Mouse (Mus musculus): ENCODE results near the gene Gimap9.

DNA sequence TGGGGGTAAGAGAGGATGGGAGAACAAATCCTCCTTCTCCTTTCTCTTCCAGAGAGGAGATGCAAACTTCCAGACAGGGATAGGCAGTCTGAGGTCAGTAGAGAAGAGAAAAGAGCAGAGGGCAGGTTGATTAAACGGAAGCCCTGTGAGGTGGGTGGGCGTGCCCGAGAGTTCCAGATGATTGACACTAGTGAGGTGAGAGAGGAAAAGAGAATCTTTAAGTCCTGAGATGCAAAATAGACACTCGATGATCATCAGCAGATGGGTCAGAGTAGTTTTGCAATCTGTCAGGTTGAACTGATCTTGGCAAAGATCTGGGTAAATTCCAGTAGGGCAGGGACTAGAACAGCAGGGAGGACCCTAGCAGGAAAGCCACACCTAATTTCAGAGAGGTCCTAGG is 11.2 kb upstream of the Gimap9 start:
- TF ChIP-seq CTCF (IDR thresholded peaks at IDR 0.05; ENCODE audit: extremely low read depth, insufficient read depth, insufficient read length, insufficient replicate concordance) (no peak), POLR2A (IDR thresholded peaks at IDR 0.05; ENCODE audit: low read depth, low read length) (no peak)

Data from spleen, adult 2 months (tissue).